Mouse (Mus musculus): Measurements from ENCODE around the gene Reln. TPM values are rescaled to one million over a fixed set of nuclear protein-coding genes. Genes with fewer than 3 reads are reported as not detected.

The Reln gene
- polyA plus RNA-seq, 2 experiments, result 3.3 to 6.7 TPM

GRCm38 (mm10) chr5:21846616-21847290, 497.7 kb downstream of the Reln start:
- no peak overlapping the region for H3K4me2 ChIP-seq (replicated peaks; ENCODE audit: low read depth, low read length, severe bottlenecking)
- 84% methylated on average over 20 of the region's 20 CpGs for WGBS
- DNase-seq (ENCODE audit: low spot score) (no peak), ATAC-seq (ENCODE audit: low FRiP score, low read depth) (no peak)
- no peak overlapping the region for H3K27ac ChIP-seq (replicated peaks; ENCODE audit: low read depth, low read length)
- TF ChIP-seq POLR2A (IDR thresholded peaks at IDR 0.05; ENCODE audit: borderline replicate concordance, extremely low read depth, insufficient read depth, insufficient read length), result no peak
- no peak overlapping the region for H3K4me3 ChIP-seq (replicated peaks; ENCODE audit: low read length)
- H3K9ac ChIP-seq (ENCODE audit: low read depth, low read length, severe bottlenecking), result no peak overlapping the region
- H3K4me1 ChIP-seq (ENCODE audit: control insufficient read depth, insufficient read depth, low read length), result no peaks in the 10 kb centered on the region
- no peaks in the 10 kb centered on the region for H3K36me3 ChIP-seq (ENCODE audit: control insufficient read depth, insufficient read depth, low read length)
- no peaks in the 10 kb centered on the region for H3K9me3 ChIP-seq (ENCODE audit: control insufficient read depth, low read length)
- no peaks in the 10 kb centered on the region for H3K27me3 ChIP-seq (ENCODE audit: control insufficient read depth, insufficient read depth, low read length)

GRCm38 (mm10) chr5:21844676-21845075, 499.8 kb downstream of the Reln start:
- H3K9ac ChIP-seq (ENCODE audit: low read depth, low read length, severe bottlenecking), result no peak overlapping the region
- no peak for TF ChIP-seq POLR2A (IDR thresholded peaks at IDR 0.05; ENCODE audit: borderline replicate concordance, extremely low read depth, insufficient read depth, insufficient read length)
- ATAC-seq (ENCODE audit: low FRiP score, low read depth) (no peak), DNase-seq (ENCODE audit: low spot score) (no peak)
- H3K9me3 ChIP-seq (ENCODE audit: control insufficient read depth, low read length), result no peaks in the 10 kb centered on the region
- H3K4me1 ChIP-seq (ENCODE audit: control insufficient read depth, insufficient read depth, low read length), result no peaks in the 10 kb centered on the region
- H3K4me2 ChIP-seq (replicated peaks; ENCODE audit: low read depth, low read length, severe bottlenecking), result no peak overlapping the region
- 69% methylated on average over 4 of the region's 4 CpGs for WGBS
- H3K36me3 ChIP-seq (ENCODE audit: control insufficient read depth, insufficient read depth, low read length), result no peaks in the 10 kb centered on the region
- H3K27me3 ChIP-seq (ENCODE audit: control insufficient read depth, insufficient read depth, low read length), result no peaks in the 10 kb centered on the region
- H3K4me3 ChIP-seq (replicated peaks; ENCODE audit: low read length), result no peak overlapping the region
- no peak overlapping the region for H3K27ac ChIP-seq (replicated peaks; ENCODE audit: low read depth, low read length)

Other genes starting within 250 kb of the Reln start
- 10.8 and 12.2 TPM in 2 replicates for gene Orc5, start 205.7 kb upstream of the Reln start, polyA plus RNA-seq (2012; rRNA removed)
- 35.2 and 35.8 TPM in 2 replicates for gene Orc5, start 205.7 kb upstream of the Reln start, polyA plus RNA-seq (2014; fragmentation: Nextera tagmentation; extraction: Ambion mirVana)